Mouse (Mus musculus): ENCODE measurements at regions not wholly inside any gene's neighbourhood (a gene's known extent, or its start where the extent isn't known, plus 50 kb on each side); places are given as distances from the start of the nearest gene placed in this dataset.

- WGBS: 79% methylated on average over 14 of the region's 14 CpGs
- no peaks in the 10 kb centered on the region; the same call in 1 of the 2 replicates for H3K9me3 ChIP-seq
- no peaks in the 10 kb centered on the region for H3K36me3 ChIP-seq
- no peaks in the 10 kb centered on the region for H3K4me1 ChIP-seq
- H3K27me3 ChIP-seq: no peaks in the 10 kb centered on the region
- H3K4me2 ChIP-seq: no peak overlapping the region
- ATAC-seq (ENCODE audit: insufficient number of reproducible peaks, insufficient read depth, low FRiP score, low TSS enrichment, low read depth): no peak
- no peak overlapping the region for H3K4me3 ChIP-seq
- no peak overlapping the region for H3K9ac ChIP-seq
- H3K27ac ChIP-seq: no peak overlapping the region
These were observed 229.7 kb upstream of the G2e3 start for GRCm38 (mm10) chr12:51118021-51118694.

GRCm38 (mm10) chr12:51117436-51118020, 230.3 kb upstream of the G2e3 start:
- H3K4me3 ChIP-seq: no peak overlapping the region
- no peaks in the 10 kb centered on the region for H3K36me3 ChIP-seq
- WGBS: 73% methylated on average over 8 of the region's 8 CpGs
- H3K9me3 ChIP-seq: no peaks in the 10 kb centered on the region; the same call in 1 of the 2 replicates
- H3K9ac ChIP-seq: no peak overlapping the region
- H3K4me1 ChIP-seq: no peaks in the 10 kb centered on the region
- H3K4me2 ChIP-seq: no peak overlapping the region
- no peak overlapping the region for H3K27ac ChIP-seq
- no peaks in the 10 kb centered on the region for H3K27me3 ChIP-seq
- no peak for ATAC-seq (ENCODE audit: insufficient number of reproducible peaks, insufficient read depth, low FRiP score, low TSS enrichment, low read depth)

GRCm38 (mm10) chr12:51111811-51112210, 236.1 kb upstream of the G2e3 start:
- 51% methylated on average over 4 of the region's 4 CpGs for WGBS

GRCm38 (mm10) chr12:51108044-51108443, 239.8 kb upstream of the G2e3 start:
- WGBS: 78% methylated on average over 5 of the region's 5 CpGs
- no peaks in the 10 kb centered on the region for H3K9me3 ChIP-seq
- no peaks in the 10 kb centered on the region for H3K27me3 ChIP-seq
- H3K9ac ChIP-seq: no peak overlapping the region
- H3K27ac ChIP-seq: no peak overlapping the region
- H3K4me3 ChIP-seq: no peak overlapping the region
- peaks cover 7% of the 10 kb centered on the region; the same call in 1 of the 2 replicates for H3K4me1 ChIP-seq
- no peak overlapping the region for H3K4me2 ChIP-seq
- no peaks in the 10 kb centered on the region for H3K36me3 ChIP-seq
- ATAC-seq (ENCODE audit: insufficient number of reproducible peaks, insufficient read depth, low FRiP score, low TSS enrichment, low read depth): no peak

More at GRCm38 (mm10) chr12:51111811-51112210, 236.1 kb upstream of the G2e3 start:
- Histone ChIP-seq H3K27me3 (no peaks in the 10 kb centered on the region), H3K4me1 (peaks cover 3% of the 10 kb centered on the region; the same call in 1 of the 2 replicates), H3K9ac (no peak overlapping the region), H3K36me3 (no peaks in the 10 kb centered on the region), H3K27ac (no peak overlapping the region), H3K4me3 (no peak overlapping the region), H3K4me2 (no peak overlapping the region), H3K9me3 (no peaks in the 10 kb centered on the region)
- ATAC-seq (ENCODE audit: insufficient number of reproducible peaks, insufficient read depth, low FRiP score, low TSS enrichment, low read depth): peak; percentile 49; the same call in 1 of the 2 replicates

- Histone ChIP-seq H3K27ac (no peak overlapping the region), H3K27me3 (no peaks in the 10 kb centered on the region), H3K9ac (no peak overlapping the region), H3K36me3 (no peaks in the 10 kb centered on the region), H3K4me1 (peaks cover 7% of the 10 kb centered on the region; the same call in 1 of the 2 replicates), H3K4me2 (no peak overlapping the region), H3K4me3 (no peak overlapping the region), H3K9me3 (no peaks in the 10 kb centered on the region)
- ATAC-seq (ENCODE audit: insufficient number of reproducible peaks, insufficient read depth, low FRiP score, low TSS enrichment, low read depth): no peak
- 86% methylated on average over 4 of the region's 4 CpGs for WGBS
These were observed 244.3 kb upstream of the G2e3 start for GRCm38 (mm10) chr12:51103541-51104042.

- no peak for ATAC-seq (ENCODE audit: insufficient number of reproducible peaks, insufficient read depth, low FRiP score, low TSS enrichment, low read depth)
- Histone ChIP-seq H3K9ac (no peak overlapping the region), H3K27ac (no peak overlapping the region), H3K4me2 (no peak overlapping the region), H3K4me3 (no peak overlapping the region), H3K27me3 (no peaks in the 10 kb centered on the region), H3K36me3 (no peaks in the 10 kb centered on the region), H3K9me3 (no peaks in the 10 kb centered on the region), H3K4me1 (peaks cover 2% of the 10 kb centered on the region; the same call in 1 of the 2 replicates)
- 57% methylated on average over 6 of the region's 6 CpGs for WGBS
These were observed 246.2 kb upstream of the G2e3 start for GRCm38 (mm10) chr12:51101636-51102035.

GRCm38 (mm10) chr12:51100868-51101267, 247.0 kb upstream of the G2e3 start:
- no peak overlapping the region for H3K9ac ChIP-seq
- H3K4me3 ChIP-seq: no peak overlapping the region
- WGBS: 75% methylated on average over 5 of the region's 5 CpGs
- no peak overlapping the region for H3K27ac ChIP-seq
- H3K4me1 ChIP-seq: no peaks in the 10 kb centered on the region
- no peaks in the 10 kb centered on the region for H3K36me3 ChIP-seq
- H3K4me2 ChIP-seq: no peak overlapping the region
- no peaks in the 10 kb centered on the region for H3K27me3 ChIP-seq
- ATAC-seq (ENCODE audit: insufficient number of reproducible peaks, insufficient read depth, low FRiP score, low TSS enrichment, low read depth): no peak
- no peaks in the 10 kb centered on the region for H3K9me3 ChIP-seq

GRCm38 (mm10) chr12:51095974-51096373, 251.9 kb upstream of the G2e3 start:
- WGBS: 64% methylated on average over 4 of the region's 4 CpGs
- H3K9me3 ChIP-seq: no peaks in the 10 kb centered on the region

GRCm38 (mm10) chr12:51089324-51089723, 258.5 kb upstream of the G2e3 start:
- H3K9me3 ChIP-seq: no peaks in the 10 kb centered on the region
- WGBS: 82% methylated on average over 7 of the region's 7 CpGs
- H3K9ac ChIP-seq: no peak overlapping the region
- H3K27ac ChIP-seq: no peak overlapping the region
- no peak overlapping the region for H3K4me3 ChIP-seq
- no peaks in the 10 kb centered on the region for H3K4me1 ChIP-seq
- H3K36me3 ChIP-seq: no peaks in the 10 kb centered on the region
- no peaks in the 10 kb centered on the region for H3K27me3 ChIP-seq
- no peak for ATAC-seq (ENCODE audit: insufficient number of reproducible peaks, insufficient read depth, low FRiP score, low TSS enrichment, low read depth)
- no peak overlapping the region for H3K4me2 ChIP-seq

More at GRCm38 (mm10) chr12:51095974-51096373, 251.9 kb upstream of the G2e3 start:
- no peaks in the 10 kb centered on the region for H3K36me3 ChIP-seq
- H3K4me3 ChIP-seq: no peak overlapping the region
- no peaks in the 10 kb centered on the region for H3K4me1 ChIP-seq
- H3K9ac ChIP-seq: no peak overlapping the region
- no peak for ATAC-seq (ENCODE audit: insufficient number of reproducible peaks, insufficient read depth, low FRiP score, low TSS enrichment, low read depth)
- H3K4me2 ChIP-seq: no peak overlapping the region
- no peak overlapping the region for H3K27ac ChIP-seq
- no peaks in the 10 kb centered on the region for H3K27me3 ChIP-seq

GRCm38 (mm10) chr12:51081809-51082208, 266.1 kb upstream of the G2e3 start:
- 47% methylated on average over 8 of the region's 8 CpGs for WGBS
- no peak overlapping the region for H3K4me3 ChIP-seq
- H3K36me3 ChIP-seq: no peaks in the 10 kb centered on the region
- H3K4me2 ChIP-seq: no peak overlapping the region
- H3K4me1 ChIP-seq: 0 out of 2 replicates have a peak, but pooled peaks cover 4% of the 10 kb centered on the region
- no peak overlapping the region for H3K27ac ChIP-seq
- no peak overlapping the region for H3K9ac ChIP-seq
- no peaks in the 10 kb centered on the region for H3K27me3 ChIP-seq
- H3K9me3 ChIP-seq: no peaks in the 10 kb centered on the region
- no peak for ATAC-seq (ENCODE audit: insufficient number of reproducible peaks, insufficient read depth, low FRiP score, low TSS enrichment, low read depth)

- H3K4me1 ChIP-seq: no peaks in the 10 kb centered on the region
- H3K4me2 ChIP-seq: no peak overlapping the region
- H3K36me3 ChIP-seq: no peaks in the 10 kb centered on the region
- no peaks in the 10 kb centered on the region for H3K9me3 ChIP-seq
- H3K9ac ChIP-seq: no peak overlapping the region
- no peak overlapping the region for H3K4me3 ChIP-seq
- no peak overlapping the region for H3K27ac ChIP-seq
- ATAC-seq (ENCODE audit: insufficient number of reproducible peaks, insufficient read depth, low FRiP score, low TSS enrichment, low read depth): no peak
- no peaks in the 10 kb centered on the region for H3K27me3 ChIP-seq
- WGBS: 74% methylated on average over 1 of the region's 1 CpGs
These were observed 274.4 kb upstream of the G2e3 start for GRCm38 (mm10) chr12:51073503-51073902.

- H3K9ac ChIP-seq: no peak overlapping the region
- peaks cover 3% of the 10 kb centered on the region; the same call in 1 of the 2 replicates for H3K4me1 ChIP-seq
- H3K4me2 ChIP-seq: no peak overlapping the region
- no peak for ATAC-seq (ENCODE audit: insufficient number of reproducible peaks, insufficient read depth, low FRiP score, low TSS enrichment, low read depth)
- WGBS: 71% methylated on average over 3 of the region's 3 CpGs
- no peaks in the 10 kb centered on the region for H3K36me3 ChIP-seq
- H3K9me3 ChIP-seq: no peaks in the 10 kb centered on the region
- no peak overlapping the region for H3K4me3 ChIP-seq
- no peak overlapping the region for H3K27ac ChIP-seq
- no peaks in the 10 kb centered on the region for H3K27me3 ChIP-seq
These were observed 286.9 kb upstream of the G2e3 start for GRCm38 (mm10) chr12:51060931-51061330.

Measured in embryonic facial prominence, embryonic 13.5 days (tissue).